Mouse (Mus musculus) monocyte, adult 5-6 weeks (primary cell): ENCODE results near the gene Large1. TPM values are rescaled to one million over a fixed set of nuclear protein-coding genes. Genes with fewer than 3 reads are reported as not detected.
"Not testable (repeated sequence)": the region's sequence is repeated elsewhere in the genome, so short reads cannot be mapped to it uniquely, and the experiment has no call there.

Experiments used
- ATAC-seq: fragments of 153-309, 156-312 bp; replicated peaks from 2 replicates; pipeline ENCODE4 v1.8.0; 2017; ENCODE audit warnings: mild to moderate bottlenecking; ENCODE audit not compliant: low TSS enrichment, insufficient number of reproducible peaks, severe bottlenecking, poor library complexity, low FRiP score
- total RNA-seq: library from RNA; stranded (forward); fragments of 200-1000, 200-491, 200-594 nt; gene quantifications from 3 replicates; pipeline ENCODE4 v1.2.3, GENCODE M21; 2017

The Large1 gene
- total RNA-seq, 1 experiment from 2014 or later: 1.2 TPM

DNA sequence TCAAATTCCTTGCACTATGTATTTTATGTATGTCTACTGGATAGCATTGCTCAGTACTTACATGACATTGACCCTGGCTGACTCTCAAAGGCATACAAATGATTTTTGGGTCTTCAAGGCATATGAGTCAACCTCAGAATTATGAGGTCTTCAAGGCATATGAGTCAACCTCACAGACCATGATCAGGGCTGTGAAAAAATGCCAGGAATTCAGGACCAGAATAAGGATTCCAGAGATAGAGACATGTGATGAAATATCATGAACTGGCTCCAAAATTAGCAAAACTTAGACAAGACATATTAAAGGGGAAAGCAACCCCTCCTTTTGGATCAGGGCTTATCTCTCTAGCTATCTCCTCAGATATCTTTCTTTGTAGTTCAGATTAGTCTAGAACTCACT, 43.3 kb downstream of the Large1 start:
- no peak for ATAC-seq

DNA sequence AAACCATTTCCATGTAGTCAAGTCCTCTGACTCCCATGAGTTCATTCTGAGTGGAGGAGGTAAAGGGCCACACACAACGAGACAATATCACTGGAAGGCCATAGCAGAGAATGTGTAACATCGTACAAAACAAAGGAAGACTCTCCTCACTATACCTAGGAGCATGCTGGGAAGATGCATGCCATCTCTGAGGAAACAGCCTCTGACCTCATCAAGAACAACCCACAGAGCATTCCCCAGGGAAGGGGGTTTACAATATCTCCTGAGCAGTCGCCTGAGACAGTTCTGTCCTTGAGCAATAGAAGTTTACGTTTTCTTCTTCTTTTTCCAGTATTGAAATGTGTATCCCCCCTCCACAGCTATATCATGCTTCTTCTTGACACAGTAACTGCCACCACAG, 49.4 kb downstream of the Large1 start:
- ATAC-seq: no peak

DNA sequence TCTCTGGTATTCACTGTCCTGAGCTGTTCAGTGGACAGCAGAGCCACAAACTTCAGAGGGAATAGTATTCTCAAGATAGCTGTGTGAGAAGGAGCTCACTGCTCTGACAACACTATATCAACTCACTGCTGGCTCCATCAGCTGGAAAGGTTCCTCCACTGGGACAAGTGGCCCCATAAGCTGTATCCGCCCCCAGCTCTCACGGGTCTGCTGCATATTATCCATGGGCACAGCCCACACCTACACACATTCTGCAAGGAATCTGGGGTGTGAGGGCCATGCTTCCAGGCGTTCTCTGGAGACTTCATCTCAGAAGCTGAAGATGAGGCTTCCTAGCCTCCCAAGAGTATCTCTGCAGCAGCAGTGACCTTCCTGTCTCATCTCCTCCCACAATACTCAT, 50.4 kb downstream of the Large1 start:
- no peak for ATAC-seq

DNA sequence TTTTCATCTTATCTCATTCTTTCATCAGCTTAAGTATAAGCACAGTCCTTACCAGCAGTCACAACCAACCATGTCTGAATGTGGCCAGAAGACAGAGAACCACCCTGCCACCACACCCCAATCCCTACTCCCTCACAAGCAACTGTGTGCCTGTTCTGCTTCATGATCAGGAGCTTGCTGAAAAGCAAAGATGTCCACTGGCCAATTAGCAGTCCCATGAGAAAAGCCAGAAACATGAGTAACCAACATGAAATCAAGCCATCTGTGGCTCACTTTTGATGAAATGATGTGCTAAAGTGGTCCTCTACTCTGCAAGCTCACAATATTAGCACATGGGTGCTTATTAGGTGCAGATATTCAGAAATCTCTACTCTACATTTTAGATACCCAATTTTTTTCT, 57.8 kb downstream of the Large1 start:
- ATAC-seq: no peak

DNA sequence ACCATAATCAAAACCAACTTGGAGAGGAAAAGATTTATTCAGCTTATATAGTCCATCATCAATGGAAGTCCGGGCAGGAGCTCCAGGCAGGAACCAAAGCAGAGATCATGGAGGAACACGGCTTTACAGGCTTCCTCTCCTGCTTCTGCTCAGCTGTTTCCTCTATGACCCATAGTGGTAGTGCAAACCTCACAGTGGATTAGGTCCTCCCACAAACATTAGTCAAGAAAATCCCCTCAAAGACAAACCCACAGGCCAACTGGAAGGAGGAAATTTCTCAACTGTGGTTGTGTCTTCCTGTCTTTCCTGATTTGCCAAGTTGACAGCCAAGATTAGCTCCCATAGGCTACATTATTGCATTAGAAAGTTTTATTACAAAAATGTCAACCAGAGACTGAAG, 59.7 kb downstream of the Large1 start:
- ATAC-seq: no peak

DNA sequence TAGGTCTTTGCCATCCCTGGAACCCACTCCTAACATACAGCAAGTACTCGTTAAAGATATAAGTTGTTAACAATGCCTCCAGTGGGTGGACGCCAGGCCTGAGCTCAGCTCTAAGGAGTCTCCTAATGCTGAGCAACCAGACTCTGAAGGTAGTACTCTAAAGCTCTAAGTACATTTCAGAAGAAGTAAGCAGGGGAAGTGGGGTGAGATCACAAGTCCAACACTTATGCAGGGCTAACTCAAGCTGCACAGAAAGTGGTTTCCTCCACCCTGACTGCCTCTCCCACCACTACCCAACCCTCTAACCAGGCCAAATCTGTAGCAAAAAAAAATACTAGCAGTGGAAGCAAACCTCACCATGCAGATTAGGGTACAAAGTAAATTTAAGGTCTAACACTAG, 61.7 kb downstream of the Large1 start:
- no peak for ATAC-seq

DNA sequence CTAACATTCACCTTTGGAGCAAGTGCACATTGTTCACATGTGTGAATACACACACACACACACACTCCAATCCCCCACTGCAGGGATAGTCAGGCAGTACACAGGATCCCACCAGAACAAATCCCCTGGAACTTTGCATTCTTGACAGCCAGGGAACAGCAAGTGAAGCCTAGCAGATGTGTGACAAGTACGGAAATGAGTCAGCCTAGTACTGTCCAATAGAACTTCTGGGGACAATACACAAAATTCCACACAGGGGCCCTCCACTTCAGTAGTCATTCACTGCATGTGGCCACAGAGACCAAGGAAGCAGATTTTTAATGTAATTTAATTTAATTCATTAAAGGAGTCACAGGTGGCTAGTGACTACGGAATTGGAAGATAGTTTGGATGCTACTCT, 62.7 kb downstream of the Large1 start:
- ATAC-seq: no peak

DNA sequence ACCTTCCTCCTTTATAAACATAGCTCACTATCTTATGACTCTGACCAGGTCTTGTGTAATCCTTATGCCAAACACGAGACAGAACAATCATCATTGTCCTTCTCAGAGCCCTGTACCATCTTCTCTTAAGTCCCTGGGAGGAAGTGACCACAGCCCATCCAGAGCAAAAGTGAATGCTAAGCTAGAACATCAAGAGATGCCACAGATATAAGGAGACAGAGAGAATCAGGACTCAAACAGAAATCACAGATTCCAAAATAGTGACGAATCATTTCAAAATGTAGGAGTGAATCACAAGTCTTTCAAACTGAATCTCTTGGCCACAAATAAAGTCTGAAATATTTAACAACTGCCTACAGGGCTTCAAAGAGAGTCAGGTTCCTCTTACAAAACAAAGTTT, 63.5 kb downstream of the Large1 start:
- no peak for ATAC-seq

DNA sequence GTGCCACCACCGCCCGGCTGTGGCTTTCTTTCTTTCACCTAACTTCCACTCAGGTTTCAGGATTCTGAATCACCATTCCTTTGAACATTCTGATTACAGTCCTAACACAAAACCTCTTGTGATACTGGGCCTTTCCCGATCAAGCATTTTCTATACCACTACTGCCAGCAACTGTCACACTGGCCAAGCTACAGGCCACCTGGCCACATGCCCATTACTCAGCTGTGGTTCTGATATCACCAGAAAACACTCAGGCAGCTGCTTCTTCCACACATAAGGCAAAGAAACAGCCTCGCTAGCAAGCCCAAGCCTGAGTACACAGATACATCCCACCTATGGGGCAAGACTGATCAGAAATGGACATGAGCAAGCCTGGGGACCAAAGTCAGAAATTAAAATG, 71.3 kb downstream of the Large1 start:
- no peak for ATAC-seq

DNA sequence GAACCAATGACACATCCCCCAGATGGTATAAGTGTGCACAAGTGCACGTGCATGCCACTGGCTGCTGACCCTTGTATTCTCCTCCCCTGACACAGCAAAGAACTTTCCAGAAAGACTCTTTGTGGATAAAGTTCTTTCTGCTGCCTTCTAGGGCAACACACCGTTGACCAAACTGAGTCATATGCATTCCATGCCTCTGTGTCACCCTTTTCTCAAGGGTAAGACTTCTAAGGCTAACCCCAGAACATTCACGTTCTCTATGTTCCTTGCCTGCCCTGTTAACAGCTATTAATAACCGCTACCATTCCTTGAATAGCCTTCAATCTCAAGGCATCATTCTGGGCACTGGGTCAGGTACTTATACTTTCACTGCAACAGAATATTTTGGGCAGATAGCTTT, 77.3 kb downstream of the Large1 start:
- ATAC-seq: no peak

DNA sequence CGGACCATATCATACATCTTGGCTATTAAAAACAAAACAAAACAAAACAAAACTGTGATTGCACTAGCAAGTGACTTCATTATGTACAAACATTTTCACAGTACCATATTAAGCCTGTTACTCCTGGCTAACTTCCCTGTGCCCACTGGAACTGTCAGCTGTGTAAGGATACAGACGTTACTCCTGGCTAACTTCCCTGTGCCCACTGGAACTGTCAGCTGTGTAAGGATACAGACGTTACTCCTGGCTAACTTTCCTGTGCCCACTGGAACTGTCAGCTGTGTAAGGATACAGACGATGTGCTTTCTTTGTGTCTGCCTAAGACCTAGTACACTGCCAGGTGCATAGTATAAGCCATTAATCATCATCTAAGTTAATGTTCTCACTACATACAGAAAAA, 77.9 kb downstream of the Large1 start:
- not testable (repeated sequence) for ATAC-seq

DNA sequence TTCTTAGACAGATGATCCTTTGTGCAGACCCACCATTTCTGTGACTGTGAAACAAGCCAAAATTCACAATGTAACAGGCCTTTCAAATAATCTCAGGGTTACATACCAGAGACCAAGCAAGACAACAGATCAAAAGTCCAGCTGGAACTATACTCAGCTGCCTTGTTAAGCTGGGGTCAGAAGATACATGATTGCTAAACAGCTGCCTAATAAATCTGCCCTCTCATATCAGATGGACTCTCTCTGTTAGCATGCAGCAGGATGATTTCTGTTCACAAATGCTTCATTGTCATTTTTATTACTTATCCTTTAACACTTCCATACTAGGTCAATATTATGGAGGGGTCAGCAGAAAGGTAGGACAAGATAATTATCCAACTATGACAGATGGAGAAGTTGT, 80.2 kb downstream of the Large1 start:
- ATAC-seq: no peak

DNA sequence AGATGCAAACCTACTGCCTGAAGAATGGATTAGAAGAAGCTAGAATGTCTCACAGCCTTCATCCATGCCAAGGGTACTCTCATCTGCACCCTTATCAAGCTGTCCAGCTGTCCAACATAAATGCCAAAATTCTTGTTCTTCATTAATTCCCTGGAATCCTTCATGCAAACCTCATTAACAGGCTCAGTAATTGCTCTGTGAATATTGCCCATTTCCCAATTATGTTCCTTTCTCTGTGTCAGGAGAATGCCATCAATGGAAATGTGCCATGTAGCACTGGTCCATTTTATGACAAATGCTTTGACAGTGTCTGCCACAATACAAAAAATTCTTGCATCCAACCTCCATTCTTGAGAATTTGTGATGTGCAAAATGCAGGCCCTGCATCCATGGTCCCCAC, 82.3 kb downstream of the Large1 start:
- ATAC-seq: no peak

DNA sequence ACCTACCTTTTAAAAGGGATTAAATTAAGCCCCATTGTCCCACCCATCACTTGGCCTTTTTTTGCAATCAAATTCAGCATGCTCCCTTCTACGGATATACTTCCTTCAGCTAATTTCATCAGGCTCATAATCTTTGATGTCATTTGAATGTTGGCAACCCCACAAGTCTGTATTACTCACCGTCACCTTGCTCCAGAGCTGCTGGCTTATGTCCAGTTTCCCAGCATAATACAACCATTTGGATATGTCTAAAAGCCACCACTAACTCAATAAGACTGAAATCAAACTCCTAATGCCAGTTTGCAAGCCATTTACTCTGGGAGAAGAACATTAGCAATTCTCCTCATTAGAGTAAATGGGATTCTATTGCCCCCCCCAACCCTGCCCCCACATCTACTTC, 95.4 kb downstream of the Large1 start:
- ATAC-seq: no peak

DNA sequence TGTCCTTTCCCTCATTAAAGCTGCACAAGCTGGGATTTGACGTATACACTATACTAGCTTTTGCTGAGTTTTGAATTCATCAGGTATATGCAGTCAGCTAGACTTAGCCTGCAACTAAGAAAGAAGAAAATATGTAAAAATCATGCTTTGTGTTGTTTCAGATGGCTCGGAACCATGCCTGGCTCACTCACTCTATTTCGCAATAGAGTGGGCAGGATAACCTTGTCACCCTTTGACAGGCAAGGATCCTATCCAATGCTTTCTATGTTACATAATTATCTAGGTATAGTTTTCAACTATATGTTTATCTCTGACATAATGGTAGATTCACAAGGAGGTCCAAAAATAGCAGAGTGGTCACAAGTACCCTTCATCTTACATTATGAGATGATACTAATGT, 109.2 kb downstream of the Large1 start:
- no peak for ATAC-seq

DNA sequence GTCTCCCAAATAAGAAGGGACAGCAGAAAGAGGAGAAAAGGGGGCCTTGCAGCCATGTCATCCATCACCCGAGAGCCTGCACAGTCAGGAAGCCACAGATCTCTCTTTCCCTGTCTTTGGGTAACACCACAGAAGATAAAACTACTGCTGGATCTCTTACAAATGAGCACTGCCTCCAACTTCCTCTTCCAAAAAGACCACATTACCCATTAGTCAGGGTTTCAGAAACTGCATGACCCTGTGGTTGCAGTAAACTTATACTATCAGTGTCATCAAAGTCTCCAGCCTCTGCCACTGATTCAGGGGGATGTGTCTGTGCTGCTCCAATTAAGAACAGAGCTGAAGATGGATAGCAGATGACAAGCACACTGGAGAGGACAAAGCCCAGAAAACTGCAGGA, 111.3 kb downstream of the Large1 start:
- ATAC-seq: no peak

DNA sequence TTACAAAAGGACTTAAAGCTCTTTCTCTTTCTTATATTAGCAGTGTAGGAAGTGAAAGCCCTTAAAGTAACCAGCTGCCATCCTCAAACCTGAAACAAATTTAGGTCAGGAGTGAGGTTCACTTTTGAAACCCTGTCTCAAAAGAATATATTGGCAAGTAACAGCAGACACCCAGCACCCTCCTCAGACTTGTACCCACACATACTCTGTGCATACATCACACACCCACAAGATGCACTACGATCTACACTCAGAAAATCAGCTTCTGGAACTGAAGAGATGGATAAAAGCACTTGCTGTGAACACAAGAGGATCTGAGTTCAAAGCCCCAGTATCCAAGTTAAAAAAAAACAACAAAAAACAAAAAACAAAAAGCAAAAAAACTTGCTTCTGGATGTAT, 119.1 kb downstream of the Large1 start:
- ATAC-seq: no peak

DNA sequence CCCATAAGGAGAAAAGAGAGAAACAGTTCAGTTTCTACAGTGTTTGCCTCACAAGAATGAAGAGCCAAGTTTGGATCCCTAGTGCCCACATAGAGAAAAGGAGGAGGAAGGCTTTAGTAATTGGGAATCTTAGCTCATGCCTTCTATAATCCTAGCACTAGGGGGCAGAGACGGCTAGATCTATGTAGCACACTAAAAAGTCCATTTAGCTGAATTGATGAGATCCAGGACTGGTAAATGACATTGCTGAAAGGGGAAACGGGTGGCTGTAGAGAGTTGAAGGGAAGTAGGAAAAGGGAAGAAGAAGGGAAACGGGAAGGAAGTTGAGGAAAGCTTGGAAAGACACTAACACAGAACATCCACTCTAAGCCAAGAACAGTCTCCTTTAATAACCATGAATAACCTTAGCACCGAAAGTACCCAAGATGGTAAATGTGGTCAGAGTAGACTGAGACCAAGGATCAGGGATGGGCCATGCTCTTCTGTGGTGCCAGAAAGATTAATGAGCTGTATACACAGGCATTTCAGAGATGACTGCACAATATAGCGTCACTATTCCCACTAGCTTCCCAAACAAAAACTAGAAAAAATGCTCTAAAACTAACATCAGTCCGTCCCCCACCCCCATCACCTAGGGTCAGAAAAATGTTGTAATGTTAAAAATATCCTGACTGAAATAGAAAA, 119.8 kb downstream of the Large1 start:
- ATAC-seq: no peak

DNA sequence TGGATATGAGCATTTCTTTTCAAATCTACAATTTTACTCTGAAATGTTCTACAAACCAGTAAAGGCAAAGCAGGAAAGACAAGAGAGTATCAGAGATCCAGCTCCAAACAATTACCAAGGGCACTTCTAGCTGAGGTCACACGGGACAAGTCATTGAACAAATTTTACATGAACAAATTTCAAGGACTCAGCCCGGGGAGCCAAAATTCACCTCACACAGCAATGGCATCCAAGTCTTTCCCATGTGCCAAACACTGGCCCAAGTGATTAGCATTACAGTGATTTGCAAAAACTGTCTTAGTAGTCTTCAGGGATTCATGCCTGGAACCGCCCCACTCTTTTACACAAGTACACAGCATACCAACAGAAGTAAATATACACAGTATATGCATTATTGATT, 126.5 kb downstream of the Large1 start:
- no peak for ATAC-seq

DNA sequence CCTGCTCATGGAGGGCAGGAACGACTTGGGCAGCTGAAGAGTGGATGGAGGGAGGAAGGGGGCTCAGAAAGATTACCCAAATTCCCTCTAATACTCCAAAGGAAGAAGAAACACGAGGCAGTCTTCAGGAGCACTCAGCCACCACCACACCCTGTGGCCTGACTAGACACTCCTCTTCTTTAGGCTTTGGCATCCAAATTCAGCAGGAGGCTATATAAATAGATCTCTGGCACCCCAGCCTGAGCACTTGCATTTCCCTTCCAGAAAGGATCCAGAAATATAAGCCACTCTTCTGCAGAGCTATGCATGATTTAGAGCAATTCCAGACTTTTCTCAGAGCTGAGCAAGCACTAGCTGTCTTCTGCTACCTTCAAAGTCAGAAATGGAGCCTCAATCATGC, 127.7 kb downstream of the Large1 start:
- no peak for ATAC-seq

DNA sequence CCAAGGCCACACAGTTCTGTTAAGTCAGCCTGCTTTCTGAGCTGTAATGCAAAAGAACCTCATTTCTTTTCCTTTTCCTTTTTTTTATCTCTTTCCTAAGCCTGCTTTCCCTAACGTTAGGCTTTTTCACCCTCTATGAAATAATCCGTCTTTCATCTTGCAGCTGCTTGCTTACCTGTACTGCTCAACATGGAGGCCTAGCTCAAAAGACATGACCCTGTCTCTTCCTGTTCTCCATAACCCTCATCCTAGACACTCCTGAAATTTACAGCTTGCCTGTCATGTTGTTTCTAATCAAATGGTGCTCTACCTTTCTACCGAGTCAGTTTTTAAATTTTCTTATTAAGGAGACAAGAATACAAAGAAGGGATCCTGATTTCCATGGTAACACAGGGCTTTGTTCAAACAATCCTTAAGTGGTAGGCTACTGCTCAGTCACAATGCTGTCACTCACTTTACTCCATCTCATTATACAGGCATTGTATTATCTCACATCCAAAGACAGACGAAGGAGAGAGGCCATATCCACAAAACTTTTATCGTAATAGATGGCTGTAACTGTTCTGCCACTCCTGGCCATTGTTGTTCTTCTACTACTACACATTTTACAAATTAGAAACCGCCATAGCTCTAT, 134.0 kb downstream of the Large1 start:
- no peak for ATAC-seq
